Mouse (Mus musculus) cortical plate, adult 2 months (tissue): ENCODE measurements around the gene Rnf151.
"Not testable (repeated sequence)": the region's sequence is repeated elsewhere in the genome, so short reads cannot be mapped to it uniquely, and the experiment has no call there.

ENCODE experiments used
- CTCF ChIP-seq: fragments of 200-500 bp; IDR thresholded peaks from 2 replicates; pipeline ENCODE4 v1.5.1; 2011; ENCODE audit warnings: mild to moderate bottlenecking, control low read depth, low read length; ENCODE audit not compliant: insufficient read depth; ENCODE audit errors: extremely low read depth
- POLR2A ChIP-seq: fragments of 200-500 bp; IDR thresholded peaks from 2 replicates; pipeline ENCODE4 v1.6.1; 2011; ENCODE audit warnings: mild to moderate bottlenecking, low read length, control low read depth; ENCODE audit not compliant: insufficient read depth; ENCODE audit errors: extremely low read depth

DNA sequence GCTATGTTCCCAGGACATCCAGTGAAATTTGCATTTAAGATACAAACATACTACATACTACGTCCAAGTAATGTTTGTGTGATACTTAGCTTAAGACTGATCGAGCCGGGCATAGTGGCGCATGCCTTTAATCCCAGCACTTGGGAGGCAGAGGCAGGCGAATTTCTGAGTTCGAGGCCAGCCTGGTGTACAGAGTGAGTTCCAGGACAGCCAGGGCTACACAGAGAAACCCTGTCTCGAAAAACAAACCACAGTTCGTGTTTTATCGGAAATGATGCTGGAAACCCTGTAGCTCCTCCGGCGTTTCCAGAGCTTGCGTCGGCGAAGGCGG, 48.7 kb downstream of the Rnf151 start:
- not testable (repeated sequence) for TF ChIP-seq CTCF, POLR2A
